Mouse (Mus musculus) CH12.LX (cell line): ENCODE results near the gene Csrp1. TPM values are rescaled to one million over a fixed set of nuclear protein-coding genes. Genes with fewer than 3 reads are reported as not detected.

ENCODE experiments used
- DNase-seq: peaks from one replicate; pipeline ENCODE4 v3.0.0-alpha.2; 2013; ENCODE audit errors: extremely low read depth
- H3K27ac ChIP-seq: 2 replicates; pipeline ENCODE4 v1.5.1; 2012; ENCODE audit warnings: low read depth, mild to moderate bottlenecking, control low read depth, moderate library complexity; ENCODE audit not compliant: insufficient read depth
- H3K27me3 ChIP-seq: replicated peaks from 2 replicates; pipeline ENCODE3; 2012; ENCODE audit warnings: inconsistent platforms
- H3K36me3 ChIP-seq, 2 experiments: replicated peaks in 1 of 2; 2 replicates each; pipeline versions ENCODE3 to v1.6.1; 2012; ENCODE audit warnings: inconsistent platforms in 1 of 2, low read length in 1 of 2, mild to moderate bottlenecking in 1 of 2, mixed read lengths in 1 of 2, moderate library complexity in 1 of 2; ENCODE audit not compliant: control insufficient read depth in 1 of 2, insufficient read depth in 1 of 2
- H3K4me1 ChIP-seq, 2 experiments: 2 replicates each; pipeline ENCODE4 v1.6.1; 2012; ENCODE audit warnings: inconsistent platforms in 1 of 2, moderate library complexity in 1 of 2; ENCODE audit not compliant: insufficient read depth in 2 of 2, control insufficient read depth in 1 of 2
- H3K4me2 ChIP-seq: 2 replicates; pipeline ENCODE4 v1.6.1; 2012; ENCODE audit warnings: low read depth, mild to moderate bottlenecking, control low read depth; ENCODE audit not compliant: poor library complexity, insufficient read depth, severe bottlenecking
- H3K4me3 ChIP-seq, 3 experiments: fragments of 150-350 bp in 1 of 3; sonication (generic) in 1 of 3; replicated peaks in 1 of 3; 2 replicates each; pipeline versions ENCODE3 to v1.5.1; 2011 to 2012; ENCODE audit warnings: low read depth in 2 of 3, low read length in 2 of 3, mild to moderate bottlenecking in 2 of 3, moderate library complexity in 2 of 3, control low read depth in 1 of 3, improper control_type of control experiment in 1 of 3, inconsistent platforms in 1 of 3, mixed read lengths in 1 of 3; ENCODE audit not compliant: poor library complexity in 1 of 3
- H3K79me2 ChIP-seq: replicated peaks from 2 replicates; pipeline ENCODE4 v1.6.1; 2012; ENCODE audit warnings: mild to moderate bottlenecking, moderate library complexity; ENCODE audit not compliant: control insufficient read depth, poor library complexity, insufficient read depth, severe bottlenecking; ENCODE audit errors: extremely low read depth
- H3K9ac ChIP-seq: 2 replicates; pipeline ENCODE4 v1.6.1; 2012; ENCODE audit warnings: low read depth, mild to moderate bottlenecking, control low read depth, moderate library complexity; ENCODE audit not compliant: insufficient read depth
- H3K9me3 ChIP-seq: replicated peaks from 2 replicates; pipeline ENCODE3; 2012; ENCODE audit warnings: low read length, inconsistent platforms, mixed read lengths
- BHLHE40 ChIP-seq: IDR thresholded peaks from 2 replicates; pipeline ENCODE4 v1.6.1; 2011; ENCODE audit warnings: mild to moderate bottlenecking, low read depth, low read length, improper control_type of control experiment
- CHD2 ChIP-seq: IDR thresholded peaks from 2 replicates; pipeline ENCODE4 v1.6.1; 2011; ENCODE audit warnings: low read length, improper control_type of control experiment
- ELF1 ChIP-seq: IDR thresholded peaks from 2 replicates; pipeline ENCODE4 v1.6.1; 2014; ENCODE audit warnings: low read depth, mild to moderate bottlenecking, inconsistent platforms, low read length, improper control_type of control experiment
- EP300 ChIP-seq: IDR thresholded peaks from 2 replicates; pipeline ENCODE4 v1.6.1; 2011; ENCODE audit warnings: low read length, improper control_type of control experiment
- ETS1 ChIP-seq: conservative IDR thresholded peaks from 2 replicates; pipeline ENCODE4 v1.6.1; 2012; ENCODE audit warnings: low read depth, mild to moderate bottlenecking, inconsistent platforms, low read length, improper control_type of control experiment, moderate library complexity
- HCFC1 ChIP-seq: IDR thresholded peaks from 2 replicates; pipeline ENCODE4 v1.6.1; 2012; ENCODE audit warnings: low read depth, mild to moderate bottlenecking, inconsistent platforms, low read length, improper control_type of control experiment
- IRF4 ChIP-seq: IDR thresholded peaks from 2 replicates; pipeline ENCODE4 v1.6.1; 2014; ENCODE audit warnings: low read depth, mild to moderate bottlenecking, inconsistent platforms, low read length, improper control_type of control experiment
- JUN ChIP-seq: IDR thresholded peaks from 2 replicates; pipeline ENCODE4 v1.6.1; 2011; ENCODE audit warnings: low read depth, mild to moderate bottlenecking, low read length, improper control_type of control experiment, moderate library complexity; ENCODE audit not compliant: insufficient read depth
- MEF2A ChIP-seq: IDR thresholded peaks from 2 replicates; pipeline ENCODE4 v1.6.1; 2014; ENCODE audit warnings: low read depth, mild to moderate bottlenecking, inconsistent platforms, low read length, improper control_type of control experiment, borderline replicate concordance
- MXI1 ChIP-seq: IDR thresholded peaks from 2 replicates; pipeline ENCODE4 v1.6.1; 2011; ENCODE audit warnings: mild to moderate bottlenecking, low read depth, low read length, improper control_type of control experiment
- MYC ChIP-seq: IDR thresholded peaks from 2 replicates; pipeline ENCODE4 v1.6.1; 2011; ENCODE audit warnings: low read depth, mild to moderate bottlenecking, improper control_type of control experiment, low read length
- NELFE ChIP-seq: IDR thresholded peaks from 2 replicates; pipeline ENCODE4 v1.6.1; 2011; ENCODE audit warnings: low read depth, low read length, improper control_type of control experiment
- POLR2A ChIP-seq: IDR thresholded peaks from 2 replicates; pipeline ENCODE4 v1.6.1; 2011; ENCODE audit warnings: low read depth, mild to moderate bottlenecking, improper control_type of control experiment, low read length
- POLR2AphosphoS2 ChIP-seq: IDR thresholded peaks from 2 replicates; pipeline ENCODE4 v1.6.1; 2011; ENCODE audit warnings: low read depth, low read length, improper control_type of control experiment
- SIN3A ChIP-seq: IDR thresholded peaks from 2 replicates; pipeline ENCODE4 v1.6.1; 2012; ENCODE audit warnings: low read length, improper control_type of control experiment, inconsistent platforms
- SMC3 ChIP-seq: IDR thresholded peaks from 2 replicates; pipeline ENCODE4 v1.6.1; 2011; ENCODE audit warnings: low read depth, low read length, improper control_type of control experiment
- TCF12 ChIP-seq: IDR thresholded peaks from 2 replicates; pipeline ENCODE4 v1.6.1; 2014; ENCODE audit warnings: low read depth, mild to moderate bottlenecking, inconsistent platforms, low read length, improper control_type of control experiment
- ZC3H11A ChIP-seq: IDR thresholded peaks from 2 replicates; pipeline ENCODE4 v1.6.1; 2012; ENCODE audit warnings: low read depth, mild to moderate bottlenecking, inconsistent platforms, low read length, improper control_type of control experiment
- ZKSCAN1 ChIP-seq: IDR thresholded peaks from 2 replicates; pipeline ENCODE4 v1.6.1; 2012; ENCODE audit warnings: low read depth, inconsistent platforms, low read length, improper control_type of control experiment, borderline replicate concordance
- dilution Hi-C: fragments of 300-500 bp; cut with MboI; formaldehyde crosslinking; loops from 2 replicates; pipeline ENCODE4 v1.14.3; 2020; ENCODE audit warnings: low sequenced_read_pairs; ENCODE audit not compliant: extremely low pct_unique_long_range_greater_than_20kb, extremely low pct_ligation_motif_present
- in situ Hi-C: fragments of 300-500 bp; cut with MboI; formaldehyde crosslinking; loops from 3 replicates; pipeline ENCODE4 v1.14.3; 2019; ENCODE audit warnings: low sequenced_read_pairs, low pct_ligation_motif_present, low pct_unique_long_range_greater_than_20kb, mixed read lengths
- polyA plus RNA-seq: library from polyadenylated mRNA; unstranded; fragments of >175 nt; gene quantifications from 2 replicates; pipeline ENCODE4 v1.2.1, GENCODE M21; 2012; ENCODE audit warnings: low read depth; ENCODE audit not compliant: insufficient read length
- total RNA-seq, 2 experiments: library from RNA; depleted of rRNA; stranded (reverse); fragments of 300-350 nt in 1 of 2; fragments of >200 nt in 1 of 2; gene quantifications; 2 replicates each; pipeline ENCODE4 v1.2.3; 2012 to 2014

Csrp1 gene
- total and polyA plus RNA-seq, 3 experiments: 45.9 to 54.3 (median 49.4) TPM

- Histone ChIP-seq H3K4me1 (0 out of 4 replicates have a peak, but pooled peaks cover 0 to 2% of the 10 kb centered on the region in 2 experiments), H3K36me3 (no peaks in the 10 kb centered on the region), H3K9me3 (peaks cover 7% of the 10 kb centered on the region), H3K27me3 (no peaks in the 10 kb centered on the region), H3K4me3 (peak overlapping the region in 1 of 3 experiments; percentile 44), H3K79me2 (no peaks in the 10 kb centered on the region), H3K27ac (no peak overlapping the region), H3K9ac (no peak overlapping the region), H3K4me2 (no peak overlapping the region)
- in situ Hi-C loops: no loop called here
- dilution Hi-C loops: no loop called here
- DNase-seq: peak; percentile 61
- TF ChIP-seq NELFE (peak; percentile 52; the same call in 1 of the 2 replicates), CHD2 (peak; percentile 46; the same call in 1 of the 2 replicates), HCFC1 (peak; percentile 19; the same call in 1 of the 2 replicates), ELF1 (peak; percentile 78), MYC (no peak), POLR2A (peak; percentile 71)
- TF ChIP-seq, all 38 proteins: peak for 5
Measured at GRCm38 (mm10) chr1:135708369-135708768, 11.5 kb upstream of the Csrp1 start.

- in situ Hi-C loops: no loop called here
- DNase-seq: no peak
- no peak overlapping the region for H3K4me2 ChIP-seq
Measured at GRCm38 (mm10) chr1:135711126-135711525, 8.7 kb upstream of the Csrp1 start.

GRCm38 (mm10) chr1:135714028-135714815, 5.6 kb upstream of the Csrp1 start:
- dilution Hi-C loops: no loop called here
- Histone ChIP-seq H3K9ac (no peak overlapping the region), H3K4me3 (no peak overlapping the region), H3K9me3 (no peaks in the 10 kb centered on the region), H3K79me2 (no peaks in the 10 kb centered on the region), H3K36me3 (no peaks in the 10 kb centered on the region), H3K27me3 (no peaks in the 10 kb centered on the region), H3K27ac (no peak overlapping the region), H3K4me1 (0 out of 4 replicates have a peak, but pooled peaks cover 0 to 2% of the 10 kb centered on the region in 2 experiments), H3K4me2 (no peak overlapping the region)
- TF ChIP-seq SIN3A (no peak), TCF12 (no peak), JUN (no peak), MEF2A (no peak), ETS1 (no peak), MXI1 (no peak), ZKSCAN1 (no peak), EP300 (no peak), POLR2AphosphoS2 (no peak), ZC3H11A (no peak), BHLHE40 (no peak), POLR2A (no peak), HCFC1 (no peak)
- in situ Hi-C loops: no loop called here
- no peak for DNase-seq

More at GRCm38 (mm10) chr1:135711126-135711525, 8.7 kb upstream of the Csrp1 start:
- no peak overlapping the region for H3K4me3 ChIP-seq
- dilution Hi-C loops: no loop called here
- TF ChIP-seq SMC3: no peak
- TF ChIP-seq IRF4: no peak
- TF ChIP-seq, all 38 proteins: peak for 0
- Histone ChIP-seq H3K4me1 (0 out of 4 replicates have a peak, but pooled peaks cover 0 to 2% of the 10 kb centered on the region in 2 experiments), H3K27ac (no peak overlapping the region), H3K79me2 (no peaks in the 10 kb centered on the region), H3K36me3 (no peaks in the 10 kb centered on the region), H3K9ac (no peak overlapping the region), H3K27me3 (no peaks in the 10 kb centered on the region), H3K9me3 (peaks cover 7% of the 10 kb centered on the region)
